Mouse (Mus musculus): ENCODE data around the gene Dtx4. TPM values are rescaled to one million over a fixed set of nuclear protein-coding genes. Genes with fewer than 3 reads are reported as not detected.

The Dtx4 gene
- total RNA-seq, 1 experiment from 2014 or later, result 14.4 TPM

DNA sequence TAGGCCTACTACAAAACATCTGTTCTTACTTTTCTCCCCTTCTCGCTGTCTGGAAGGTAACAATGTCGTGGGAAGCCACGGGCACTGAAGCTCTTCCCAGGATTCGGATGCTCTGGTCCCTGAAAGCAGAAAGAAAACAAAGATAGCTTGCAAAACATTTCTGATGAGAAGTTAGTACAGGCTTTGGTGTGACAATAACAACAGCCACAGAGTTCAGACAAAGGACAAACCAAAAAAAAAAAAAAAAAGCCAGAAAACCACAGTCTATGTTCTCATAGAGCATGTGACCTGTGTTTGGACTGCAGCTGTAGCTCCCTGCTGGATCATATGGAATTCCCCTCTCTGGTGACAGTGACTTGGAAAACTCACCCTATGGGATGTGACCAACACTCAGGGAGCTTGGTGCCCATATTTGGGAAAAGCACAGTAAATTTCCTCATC, 28.0 kb downstream of the Dtx4 start:
- ATAC-seq (replicated peaks; ENCODE audit: low read depth, poor library complexity, severe bottlenecking), result no peak

GRCm38 (mm10) chr19:12472381-12472976, 28.8 kb downstream of the Dtx4 start:
- no peak for ATAC-seq (replicated peaks; ENCODE audit: low read depth, poor library complexity, severe bottlenecking)

DNA sequence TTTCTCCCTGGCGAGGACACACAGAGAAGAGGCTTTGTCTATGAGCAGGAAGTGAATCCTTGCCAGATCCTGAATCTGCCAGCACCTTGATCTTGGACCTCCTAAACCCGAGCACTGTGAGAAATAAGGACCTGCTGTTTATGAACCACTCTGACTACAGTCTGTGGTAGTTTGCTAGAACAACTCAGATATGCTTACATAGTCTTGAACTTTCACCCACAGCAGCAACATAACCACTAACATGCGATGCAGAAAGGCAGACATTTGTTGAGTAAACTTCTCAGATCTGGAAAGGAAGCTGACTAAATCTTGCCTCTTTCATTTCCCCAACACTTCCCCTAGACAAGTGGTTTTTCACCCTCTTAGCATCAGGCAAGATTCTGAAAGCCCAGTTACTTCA, 29.4 kb downstream of the Dtx4 start:
- ATAC-seq (replicated peaks; ENCODE audit: low read depth, poor library complexity, severe bottlenecking), result no peak

GRCm38 (mm10) chr19:12467436-12467835, 33.8 kb downstream of the Dtx4 start:
- no peak for ATAC-seq (replicated peaks; ENCODE audit: low read depth, poor library complexity, severe bottlenecking)

DNA sequence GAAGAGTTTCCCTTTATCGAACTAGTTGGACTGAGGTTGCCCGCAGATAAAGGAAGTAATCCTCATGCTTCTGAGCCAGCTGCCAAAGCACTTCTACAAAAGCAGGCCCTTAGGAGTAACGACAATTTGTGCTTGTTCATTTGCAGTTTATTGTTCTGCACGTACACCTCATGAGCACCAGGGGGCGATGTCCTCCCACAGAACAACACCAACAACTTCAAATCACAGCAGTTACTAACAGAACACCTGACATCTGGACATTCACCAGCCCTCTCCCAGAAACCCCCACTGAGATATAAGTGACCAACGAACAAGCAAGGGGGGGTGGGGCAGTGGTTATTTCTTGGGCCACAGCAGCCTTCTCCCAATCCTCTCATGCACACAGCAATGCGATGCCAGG, 35.0 kb downstream of the Dtx4 start:
- ATAC-seq (replicated peaks; ENCODE audit: low read depth, poor library complexity, severe bottlenecking), result peak; percentile 76

DNA sequence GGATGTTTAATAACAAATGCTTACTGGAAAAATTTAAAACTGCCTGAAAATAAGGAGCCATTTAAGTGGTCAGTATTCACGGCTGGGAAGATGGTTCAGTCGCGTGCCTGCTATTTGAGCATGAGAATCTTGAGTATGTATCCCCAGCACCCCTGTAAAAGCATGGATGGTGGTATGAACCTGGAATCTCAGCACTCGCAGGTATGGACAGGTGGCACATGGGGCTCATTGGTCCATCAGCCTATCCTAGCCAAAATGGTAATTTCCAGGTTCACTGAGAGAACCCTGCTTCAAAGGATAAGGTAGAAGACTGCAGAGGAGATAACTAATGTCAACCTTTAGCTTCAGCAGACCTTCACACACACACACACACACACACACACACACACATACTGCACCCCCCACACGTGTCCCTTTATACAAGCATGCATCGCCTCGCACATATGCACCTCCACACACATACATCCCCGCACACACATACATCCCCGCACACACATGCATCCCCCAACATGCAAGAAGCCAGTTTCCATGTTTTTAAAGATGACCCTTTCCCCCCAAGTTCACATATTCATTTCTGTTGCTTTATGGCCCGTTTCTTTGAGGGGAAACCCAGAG, 35.6 kb downstream of the Dtx4 start:
- no peak for ATAC-seq (replicated peaks; ENCODE audit: low read depth, poor library complexity, severe bottlenecking)

DNA sequence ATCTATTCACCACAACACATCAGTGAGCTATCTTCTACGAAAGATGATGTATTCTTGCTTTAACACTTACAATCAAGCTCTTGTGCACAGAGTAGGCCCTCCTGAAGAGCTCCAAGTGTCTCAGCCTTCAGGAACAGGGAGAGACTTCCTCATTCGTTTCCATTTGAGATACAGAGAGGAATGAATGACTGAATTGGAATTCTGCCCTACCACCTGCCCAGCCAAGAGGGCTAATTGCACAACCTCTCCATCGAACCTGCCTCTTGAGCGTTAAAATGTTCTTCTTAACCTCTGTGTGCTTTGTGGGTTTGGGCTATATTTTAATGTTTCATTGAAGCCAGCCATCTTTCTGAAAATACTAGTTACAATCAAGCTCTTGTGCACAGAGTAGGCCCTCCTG, 36.6 kb downstream of the Dtx4 start:
- ATAC-seq (replicated peaks; ENCODE audit: low read depth, poor library complexity, severe bottlenecking), result no peak

- peak; percentile 72 for ATAC-seq (replicated peaks; ENCODE audit: low read depth, poor library complexity, severe bottlenecking)
Observed at GRCm38 (mm10) chr19:12464127-12464526, 37.1 kb downstream of the Dtx4 start.

- ATAC-seq (replicated peaks; ENCODE audit: low read depth, poor library complexity, severe bottlenecking), result peak; percentile 17; the same call in 1 of the 2 replicates
Observed at GRCm38 (mm10) chr19:12463722-12464035, 37.6 kb downstream of the Dtx4 start.

DNA sequence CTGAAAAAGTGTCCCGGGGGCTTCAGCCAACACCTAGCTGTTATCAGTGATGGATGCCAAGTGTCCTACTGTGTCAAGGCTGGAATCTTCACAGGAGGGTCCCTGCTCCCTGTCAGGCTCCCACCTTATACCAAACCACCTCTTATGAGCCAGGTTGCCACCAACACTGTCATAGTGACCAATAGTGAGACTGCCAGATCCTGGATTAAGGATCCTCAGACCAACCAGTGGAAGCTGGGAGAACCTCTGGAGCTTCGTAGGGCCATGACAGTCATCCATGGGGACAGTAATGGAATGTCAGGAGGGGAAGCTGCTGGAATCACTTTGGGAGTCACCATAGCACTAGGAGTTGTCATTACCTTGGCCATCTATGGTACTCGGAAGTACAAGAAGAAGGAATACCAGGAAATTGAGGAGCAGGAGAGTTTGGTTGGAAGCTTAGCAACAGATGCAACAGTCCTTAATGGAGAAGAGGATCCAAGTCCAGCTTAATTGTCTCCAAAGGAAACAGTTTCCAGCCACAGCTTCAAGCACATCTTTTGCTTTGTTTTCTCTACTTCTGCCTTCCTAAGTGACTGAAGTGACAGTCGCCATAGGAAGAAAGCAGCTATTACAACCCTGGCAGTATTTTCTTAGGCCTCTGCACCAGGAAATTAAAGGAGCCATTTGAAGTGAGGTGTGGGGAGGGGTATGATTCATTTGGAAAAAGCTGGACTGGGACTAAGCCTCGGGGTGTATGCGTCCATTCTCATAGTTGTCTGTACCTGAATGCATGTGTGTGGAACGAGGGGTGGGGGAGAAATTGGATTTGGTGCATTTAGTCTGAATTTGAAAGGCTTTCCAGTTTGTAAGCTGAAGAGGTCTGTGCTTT, 38.2 kb downstream of the Dtx4 start:
- no peak for ATAC-seq (replicated peaks; ENCODE audit: low read depth, poor library complexity, severe bottlenecking)

GRCm38 (mm10) chr19:12460282-12461249, 40.7 kb downstream of the Dtx4 start, which contains the start of gene Mpeg1:
Gene Mpeg1, plus strand, starts transcription at chr19:12460779.
- peak; percentile 30 for ATAC-seq (replicated peaks; ENCODE audit: low read depth, poor library complexity, severe bottlenecking)

- ATAC-seq (replicated peaks; ENCODE audit: low read depth, poor library complexity, severe bottlenecking), result no peak
Observed at GRCm38 (mm10) chr19:12459516-12459915, 41.7 kb downstream of the Dtx4 start.

GRCm38 (mm10) chr19:12457401-12458066, 43.7 kb downstream of the Dtx4 start:
- peak; percentile 92 for ATAC-seq (replicated peaks; ENCODE audit: low read depth, poor library complexity, severe bottlenecking)

- ATAC-seq (replicated peaks; ENCODE audit: low read depth, poor library complexity, severe bottlenecking), result peak; percentile 64
Observed at GRCm38 (mm10) chr19:12445014-12445413, 56.2 kb downstream of the Dtx4 start.

GRCm38 (mm10) chr19:12442560-12442959, 58.7 kb downstream of the Dtx4 start:
- ATAC-seq (replicated peaks; ENCODE audit: low read depth, poor library complexity, severe bottlenecking), result peak; percentile 89

DNA sequence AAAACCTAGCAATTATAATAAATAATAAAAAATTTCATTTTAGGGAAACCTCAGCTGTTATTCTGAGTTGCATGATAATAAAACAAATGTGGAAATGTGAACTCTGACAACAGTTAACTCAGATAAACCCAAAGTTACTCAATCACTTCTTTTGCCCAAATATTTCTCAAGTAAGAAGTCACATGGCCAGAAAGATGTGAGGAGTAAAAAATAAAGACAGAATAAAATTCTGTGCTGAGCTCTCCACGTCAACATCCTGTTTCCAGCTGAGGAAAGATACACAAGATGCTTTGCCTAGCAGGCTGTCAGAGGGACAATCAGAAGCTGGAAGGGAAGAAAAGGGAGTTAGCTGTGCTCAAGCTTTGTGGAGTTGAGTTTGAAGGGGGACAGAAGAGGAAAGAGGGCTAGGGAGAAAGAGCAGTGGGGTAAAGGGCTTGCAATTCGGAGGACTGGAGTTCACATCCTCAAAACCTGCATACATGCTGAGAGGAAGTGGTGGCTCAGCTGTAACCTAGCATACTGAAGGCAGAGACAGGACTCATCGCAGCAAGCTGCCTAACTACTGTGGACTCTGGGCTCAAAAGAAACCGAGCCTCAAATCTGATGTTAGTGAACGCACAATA, 61.0 kb downstream of the Dtx4 start:
- peak; percentile 56 for ATAC-seq (replicated peaks; ENCODE audit: low read depth, poor library complexity, severe bottlenecking)

DNA sequence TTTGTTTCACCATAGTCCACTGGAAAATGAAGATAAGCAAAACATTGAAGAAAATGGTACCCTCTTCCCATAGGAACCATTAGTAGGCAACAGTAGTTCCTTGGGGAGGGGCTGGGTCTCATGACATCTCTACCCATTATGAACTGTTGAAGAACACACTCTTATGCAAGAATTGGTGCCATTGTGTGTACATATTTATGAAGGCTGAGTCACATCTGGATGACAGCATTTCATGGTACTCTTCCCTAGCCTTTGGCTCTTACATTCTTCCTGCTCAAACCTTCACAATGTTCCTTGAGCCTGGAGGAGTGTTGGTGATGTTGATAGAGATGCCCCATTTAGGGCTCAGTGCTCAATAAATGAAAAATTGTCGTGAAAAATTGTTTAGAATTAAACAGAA, 61.7 kb downstream of the Dtx4 start:
- no peak for ATAC-seq (replicated peaks; ENCODE audit: low read depth, poor library complexity, severe bottlenecking)

- ATAC-seq (replicated peaks; ENCODE audit: low read depth, poor library complexity, severe bottlenecking), result no peak
Observed at GRCm38 (mm10) chr19:12435750-12436524, 65.3 kb downstream of the Dtx4 start.
